Mouse (Mus musculus) thymus, adult 2 months (tissue): Measurements from ENCODE around the gene Dicer1.

Experiments
- CTCF ChIP-seq: fragments of 200-500 bp; IDR thresholded peaks from 2 replicates; pipeline ENCODE4 v1.5.1; 2012; ENCODE audit warnings: mild to moderate bottlenecking, control low read depth, low read length, moderate library complexity, borderline replicate concordance; ENCODE audit not compliant: control insufficient read depth, poor library complexity, insufficient read depth; ENCODE audit errors: extremely low read depth
- POLR2A ChIP-seq: fragments of 200-500 bp; IDR thresholded peaks from 2 replicates; pipeline ENCODE4 v1.6.1; 2012; ENCODE audit warnings: mild to moderate bottlenecking, low read length, control low read depth, moderate library complexity; ENCODE audit not compliant: control insufficient read depth, poor library complexity, insufficient read depth; ENCODE audit errors: extremely low read depth

DNA sequence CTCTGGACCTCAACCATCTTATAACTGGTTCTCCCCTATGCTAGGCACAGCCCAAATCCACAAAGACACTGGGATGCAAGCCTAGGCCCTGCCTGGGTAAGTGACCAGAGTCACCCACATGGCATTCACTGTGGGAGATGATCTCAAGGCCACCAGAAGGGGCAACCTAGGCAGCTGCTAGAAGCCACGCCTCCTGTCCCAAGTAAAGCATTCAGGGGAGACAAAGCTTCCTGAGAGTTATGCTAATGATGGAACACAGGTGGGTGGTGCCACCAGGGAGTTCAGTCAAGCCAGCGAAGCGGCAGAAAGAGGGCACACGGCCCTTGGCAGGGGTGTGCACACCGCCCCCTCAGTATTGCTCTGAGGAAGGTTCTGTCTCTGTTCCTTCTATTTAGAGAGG lies 43.2 kb upstream of the Dicer1 start:
- TF ChIP-seq CTCF = no peak
- no peak for TF ChIP-seq POLR2A
